Mouse (Mus musculus): Measurements from ENCODE around the gene Dclk3.

GRCm38 (mm10) chr9:111453895-111454294 is 15.0 kb downstream of the Dclk3 start:
- TF ChIP-seq CTCF (IDR thresholded peaks at IDR 0.05; ENCODE audit: borderline replicate concordance, extremely low read depth, insufficient read depth, insufficient read length) (no peak), POLR2A (IDR thresholded peaks at IDR 0.05; ENCODE audit: borderline replicate concordance, extremely low read depth, insufficient read depth, insufficient read length, poor library complexity, severe bottlenecking) (no peak)

Measured in brain, embryonic 14.5 days (tissue).